Comparison of ENCODE assay signal across 11 mouse cellular contexts in genomic region chr11:94148105-94148696, GRCm38 (mm10).
DNase-seq lines count a peak whose midpoint lies in the region; TF ChIP-seq lines count a peak whose summit lies in the region.
"Had no signal": no experiment of that assay in that cellular context is flagged by ENCODE, and none has a peak within 500 bp of the region (broad histone marks: within the 10 kb centered on the region; RNA-seq: fewer than 3 reads in every experiment).

No protein-coding gene starts in this region.

- TF ChIP-seq POLR2A in cerebellum, adult 2 months (IDR thresholded peaks at IDR 0.05; ENCODE audit: borderline replicate concordance, insufficient read depth, low read length): no peak
- no peak for TF ChIP-seq POLR2A in kidney, adult 2 months (IDR thresholded peaks at IDR 0.05; ENCODE audit: low read depth, low read length)

- H3K36me3 ChIP-seq in kidney, adult 2 months (ENCODE audit: control insufficient read depth, insufficient read depth, low read length): no peaks in the 10 kb centered on the region
- H3K36me3 ChIP-seq: heart, embryonic 10.5 days had no signal

- H3K4me3 ChIP-seq in cerebellum, adult 2 months (replicated peaks; ENCODE audit: insufficient read depth, low read depth, low read length): no peak overlapping the region
- no peak overlapping the region for H3K4me3 ChIP-seq in kidney, adult 2 months (ENCODE audit: insufficient read depth, low read depth, low read length)

- peak; percentile 65 for DNase-seq in cerebellum, adult 9-10 months
- no peak for DNase-seq in cerebellum, adult 2 months
- peak; percentile 41 for DNase-seq in kidney, adult 2 months
- DNase-seq in kidney, postnatal 4 days: no peak
- peak; percentile 34 for DNase-seq in retina, postnatal 1 day
- no peak for DNase-seq in retina, embryonic 14.5 days (ENCODE audit: low spot score)
- no peak for DNase-seq in urinary bladder, adult 2 months (ENCODE audit: low spot score)
- DNase-seq in spleen, postnatal 4 days (ENCODE audit: low spot score in 2 of 2): no peak
- DNase-seq: kidney, adult 11 months; layer of hippocampus, adult 9-11 months had no signal

- no peaks in the 10 kb centered on the region for H3K27me3 ChIP-seq in cerebellum, adult 2 months (ENCODE audit: control insufficient read depth, insufficient read depth, low read length)
- H3K27me3 ChIP-seq in kidney, adult 2 months (replicated peaks; ENCODE audit: control insufficient read depth, insufficient read depth, low read length): no peaks in the 10 kb centered on the region

- no peak overlapping the region for H3K27ac ChIP-seq in cerebellum, adult 2 months (ENCODE audit: insufficient read depth, low read length)
- no peak overlapping the region for H3K27ac ChIP-seq in kidney, adult 2 months (ENCODE audit: insufficient read depth, low read depth, low read length)

- peaks cover 33% of the 10 kb centered on the region for H3K4me1 ChIP-seq in cerebellum, adult 2 months (ENCODE audit: control insufficient read depth, insufficient read depth, low read length)
- H3K4me1 ChIP-seq in kidney, adult 2 months (ENCODE audit: control insufficient read depth, insufficient read depth, low read length): peaks cover 22% of the 10 kb centered on the region; the same call in 1 of the 2 replicates

- no peak for TF ChIP-seq CTCF in cerebellum, adult 2 months (IDR thresholded peaks at IDR 0.05; ENCODE audit: borderline replicate concordance, insufficient read depth, low read depth, low read length)
- TF ChIP-seq CTCF in kidney, adult 2 months (conservative IDR thresholded peaks at IDR 0.05; ENCODE audit: insufficient read depth, insufficient read length, low read depth, low read length): no peak

- 63% methylated on average over 12 of the region's 12 CpGs for WGBS in cerebellum, adult 2 months
- 62% methylated on average over 12 of the region's 12 CpGs for WGBS in kidney, adult 2 months

Comparison
In these comparisons a context has a peak if more than half of its experiments do, and no peak if none do; other contexts are left out.
1. DNase-seq: peak in cerebellum, adult 9-10 months (single experiment), kidney, adult 2 months (single experiment) and retina, postnatal 1 day (single experiment); none in cerebellum, adult 2 months (0 of 2), kidney, postnatal 4 days (0 of 2), retina, embryonic 14.5 days (single experiment), urinary bladder, adult 2 months (single experiment) and spleen, postnatal 4 days (0 of 2).